Mouse (Mus musculus) C2C12 (cell line): Measurements from ENCODE around the gene Srms. TPM values are rescaled to one million over a fixed set of nuclear protein-coding genes. Genes with fewer than 3 reads are reported as not detected.

Experiments used
- H3K27me3 ChIP-seq: one replicate; pipeline ENCODE4 v1.6.1; 2011; ENCODE audit not compliant: control insufficient read depth, insufficient read depth, insufficient read length
- H3K36me3 ChIP-seq: one replicate; pipeline ENCODE4 v1.6.1; 2011; ENCODE audit not compliant: control insufficient read depth, insufficient read depth
- H3K4me3 ChIP-seq: one replicate; pipeline ENCODE4 v1.5.1; 2011; ENCODE audit warnings: mild to moderate bottlenecking, control low read depth; ENCODE audit not compliant: poor library complexity, insufficient read depth, severe bottlenecking
- H3K79me2 ChIP-seq: one replicate; pipeline ENCODE4 v1.6.1; 2011; ENCODE audit not compliant: control insufficient read depth, insufficient read depth
- H3K79me3 ChIP-seq: one replicate; pipeline ENCODE4 v1.6.1; 2011; ENCODE audit warnings: low read depth, control low read depth
- H3ac ChIP-seq: one replicate; pipeline ENCODE3; 2011; ENCODE audit warnings: low read depth; ENCODE audit not compliant: control insufficient read depth, insufficient read length
- CEBPB ChIP-seq: IDR thresholded peaks from one replicate; pipeline ENCODE4 v1.6.1; 2011; ENCODE audit warnings: low read depth, mild to moderate bottlenecking, control low read depth, moderate library complexity
- CTCF ChIP-seq: IDR thresholded peaks from one replicate; pipeline ENCODE4 v1.5.1; 2011; ENCODE audit not compliant: control insufficient read depth, insufficient read depth, insufficient read length
- FOSL1 ChIP-seq: IDR thresholded peaks from one replicate; pipeline ENCODE4 v1.8.0; 2011; ENCODE audit warnings: mild to moderate bottlenecking, low read length; ENCODE audit not compliant: poor library complexity, insufficient read depth, severe bottlenecking
- MAX ChIP-seq: IDR thresholded peaks from one replicate; pipeline ENCODE4 v1.6.1; 2011; ENCODE audit warnings: mild to moderate bottlenecking, control low read depth
- MYOD1 ChIP-seq: IDR thresholded peaks from one replicate; pipeline ENCODE4 v1.6.1; 2011; ENCODE audit warnings: low read depth; ENCODE audit not compliant: control insufficient read depth, insufficient read length
- MYOG ChIP-seq: IDR thresholded peaks from one replicate; pipeline ENCODE4 v1.6.1; 2011; ENCODE audit not compliant: control insufficient read depth, insufficient read length; ENCODE audit errors: extremely low read depth
- USF1 ChIP-seq: IDR thresholded peaks from one replicate; pipeline ENCODE4 v1.6.1; 2011; ENCODE audit warnings: low read depth, mild to moderate bottlenecking, control low read depth, moderate library complexity
- long read RNA-seq, 2 experiments: library from polyadenylated mRNA; unstranded; transcript quantifications; one replicate each; pipeline ENCODE4 v2.0.0; 2019 to 2020
- polyA plus RNA-seq: library from polyadenylated mRNA; unstranded; fragments of >200 nt; fragmentation: generic; extraction: Trizol; gene quantifications from one replicate; pipeline ENCODE4 v1.2.1, GENCODE M21; 2012; ENCODE audit warnings: missing spikeins

The Srms gene
- polyA plus RNA-seq = not detected
- long read RNA-seq, experiment 1 = 0 reads
- long read RNA-seq, experiment 2 = 0 reads

GRCm38 (mm10) chr2:181213021-181213445 is at the start of gene Srms:
Srms (minus strand) TSS chr2:181213185.
- H3ac ChIP-seq = no peak within 1 kb of the TSS
- no peaks in the 10 kb centered on the region for H3K79me3 ChIP-seq
- no peaks in the 10 kb centered on the region for H3K79me2 ChIP-seq
- H3K27me3 ChIP-seq = peaks cover 64% of the 10 kb centered on the region
- H3K36me3 ChIP-seq = no peaks in the 10 kb centered on the region
- H3K4me3 ChIP-seq = no peak within 1 kb of the TSS
- TF ChIP-seq CEBPB (no peak), CTCF (no peak), MAX (no peak), MYOG (no peak), FOSL1 (no peak), MYOD1 (no peak), USF1 (no peak)

- Histone ChIP-seq H3K27me3 (no peaks in the 10 kb centered on the region), H3K4me3 (no peak overlapping the region), H3K36me3 (peaks cover 53% of the 10 kb centered on the region), H3K79me3 (no peaks in the 10 kb centered on the region), H3ac (no peak overlapping the region), H3K79me2 (no peaks in the 10 kb centered on the region)
- TF ChIP-seq CTCF (no peak), MAX (no peak), CEBPB (no peak), USF1 (no peak), FOSL1 (no peak), MYOG (no peak), MYOD1 (no peak)
These were observed 40.3 kb upstream of the Srms start for GRCm38 (mm10) chr2:181253248-181253647.

- Histone ChIP-seq H3K27me3 (no peaks in the 10 kb centered on the region), H3K79me2 (no peaks in the 10 kb centered on the region), H3K36me3 (peaks cover 42% of the 10 kb centered on the region), H3ac (no peak overlapping the region), H3K79me3 (no peaks in the 10 kb centered on the region), H3K4me3 (no peak overlapping the region)
- TF ChIP-seq CEBPB (no peak), CTCF (no peak), USF1 (no peak), MYOD1 (no peak)
These were observed 38.9 kb upstream of the Srms start for GRCm38 (mm10) chr2:181251841-181252240.

GRCm38 (mm10) chr2:181249217-181249616 is 36.2 kb upstream of the Srms start:
- Histone ChIP-seq H3K79me3 (no peaks in the 10 kb centered on the region), H3ac (no peak overlapping the region), H3K27me3 (no peaks in the 10 kb centered on the region), H3K79me2 (no peaks in the 10 kb centered on the region), H3K36me3 (peaks cover 18% of the 10 kb centered on the region), H3K4me3 (no peak overlapping the region)
- no peak for TF ChIP-seq CEBPB

GRCm38 (mm10) chr2:181245031-181245430 is 32.0 kb upstream of the Srms start:
- no peak for TF ChIP-seq MYOD1
- no peak for TF ChIP-seq FOSL1
- TF ChIP-seq CEBPB = no peak
- no peak for TF ChIP-seq USF1
- TF ChIP-seq MAX = no peak
- TF ChIP-seq CTCF = no peak
- TF ChIP-seq MYOG = no peak
- Histone ChIP-seq H3ac (no peak overlapping the region), H3K27me3 (no peaks in the 10 kb centered on the region), H3K36me3 (no peaks in the 10 kb centered on the region), H3K4me3 (no peak overlapping the region), H3K79me3 (no peaks in the 10 kb centered on the region), H3K79me2 (no peaks in the 10 kb centered on the region)

GRCm38 (mm10) chr2:181243706-181244394 is 30.9 kb upstream of the Srms start:
- no peak for TF ChIP-seq CTCF
- no peak for TF ChIP-seq MYOG
- no peak for TF ChIP-seq USF1
- TF ChIP-seq CEBPB = no peak
- no peak for TF ChIP-seq MAX
- no peak for TF ChIP-seq MYOD1
- TF ChIP-seq FOSL1 = no peak
- Histone ChIP-seq H3K79me2 (no peaks in the 10 kb centered on the region), H3K4me3 (no peak overlapping the region), H3K27me3 (no peaks in the 10 kb centered on the region), H3K36me3 (no peaks in the 10 kb centered on the region), H3K79me3 (no peaks in the 10 kb centered on the region), H3ac (no peak overlapping the region)
